Mouse (Mus musculus) A20 (cell line): ENCODE results near the gene Cd59a.
"Not testable (repeated sequence)": the region's sequence is repeated elsewhere in the genome, so short reads cannot be mapped to it uniquely, and the experiment has no call there.

Experiments
- DNase-seq: peaks from one replicate; pipeline ENCODE4 v3.0.0-alpha.2; 2011; ENCODE audit warnings: low read depth, low spot score

The Cd59a gene

DNA sequence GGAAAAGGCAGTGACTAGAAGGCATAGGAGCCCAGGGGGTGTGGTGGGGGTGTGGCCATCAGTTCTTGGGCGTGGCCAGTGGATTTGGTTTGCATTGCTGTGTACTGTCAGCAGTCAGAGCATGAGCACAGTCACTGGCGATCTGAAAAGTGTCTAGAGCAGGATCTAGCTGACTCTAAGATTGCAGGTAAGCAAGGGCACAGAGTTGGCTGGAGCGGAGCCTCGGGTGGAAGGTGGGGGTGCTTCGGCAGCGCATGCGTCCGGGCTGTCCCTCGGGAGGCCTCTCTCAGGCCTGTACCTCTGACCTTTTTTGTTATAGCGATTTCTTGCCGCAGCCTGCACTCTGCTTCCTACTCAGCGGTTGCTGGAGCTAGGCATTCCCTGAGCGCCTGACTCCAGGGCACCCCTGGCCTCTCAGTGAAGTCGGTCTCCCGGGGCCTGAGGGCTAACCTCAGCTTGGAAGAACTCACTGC is at the start of gene Cd59a:
TSS of gene Cd59a (plus strand) at position 61 of the 473 bp plus-strand sequence.
- peak; percentile 92 for DNase-seq

DNA sequence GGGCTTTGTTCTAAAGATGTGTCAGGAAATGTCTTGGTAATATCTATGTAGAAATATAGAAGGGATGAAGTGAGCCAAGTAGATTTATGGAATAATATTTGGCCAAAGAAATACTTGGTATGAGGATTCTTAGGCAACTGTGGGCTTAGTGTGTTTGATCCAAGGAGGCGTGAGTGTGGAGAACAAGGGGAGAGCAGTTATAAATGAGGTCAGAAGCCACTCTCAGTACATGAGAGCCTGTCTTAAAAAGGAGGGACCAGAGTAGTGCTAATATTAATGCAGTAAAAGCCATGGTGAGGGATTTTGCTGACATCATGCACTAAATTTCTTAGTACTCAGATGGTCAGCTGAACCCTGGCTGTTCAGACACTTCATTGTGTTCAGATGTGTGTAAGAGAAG is 37.2 kb upstream of the Cd59a start:
- no peak for DNase-seq

DNA sequence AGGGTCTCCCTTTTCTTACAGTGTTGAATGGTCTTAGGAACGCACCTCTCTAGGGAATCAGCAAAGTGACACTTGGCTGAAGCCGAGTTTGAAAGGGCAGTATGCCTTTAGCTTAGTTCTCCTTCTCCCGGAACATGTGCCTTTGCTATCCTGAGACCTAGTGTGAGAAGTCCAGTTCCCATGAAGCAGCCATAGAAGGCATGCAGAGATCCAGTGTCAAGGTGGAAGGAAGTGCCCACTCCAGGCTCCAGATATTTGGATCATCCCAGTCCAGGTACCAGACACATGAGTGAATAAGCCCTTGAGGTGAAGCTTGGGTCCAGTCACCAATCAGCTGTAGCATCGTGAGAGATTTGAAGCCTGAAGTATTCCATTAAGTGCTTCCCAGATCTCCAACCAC is 36.6 kb upstream of the Cd59a start:
- DNase-seq, result no peak

DNA sequence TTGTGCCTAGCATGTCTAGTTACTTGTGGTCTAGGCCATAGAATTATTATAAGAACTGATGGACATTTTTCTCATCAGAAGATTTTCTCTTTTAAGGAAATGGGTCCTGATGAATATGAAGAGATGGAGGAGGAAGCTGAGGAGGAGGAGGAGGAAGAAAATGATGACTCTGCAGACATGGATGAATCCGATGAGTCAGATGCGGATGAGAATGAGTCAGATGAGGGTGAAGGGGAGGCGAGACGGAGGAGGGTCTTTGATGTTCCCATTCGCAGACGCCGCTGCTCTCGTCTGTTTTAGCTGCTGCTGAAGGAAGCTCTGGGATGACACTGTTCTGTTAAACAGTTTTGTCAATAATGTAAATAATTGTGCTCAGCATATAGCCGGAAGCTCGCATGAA is 35.8 kb upstream of the Cd59a start:
- DNase-seq, result no peak

DNA sequence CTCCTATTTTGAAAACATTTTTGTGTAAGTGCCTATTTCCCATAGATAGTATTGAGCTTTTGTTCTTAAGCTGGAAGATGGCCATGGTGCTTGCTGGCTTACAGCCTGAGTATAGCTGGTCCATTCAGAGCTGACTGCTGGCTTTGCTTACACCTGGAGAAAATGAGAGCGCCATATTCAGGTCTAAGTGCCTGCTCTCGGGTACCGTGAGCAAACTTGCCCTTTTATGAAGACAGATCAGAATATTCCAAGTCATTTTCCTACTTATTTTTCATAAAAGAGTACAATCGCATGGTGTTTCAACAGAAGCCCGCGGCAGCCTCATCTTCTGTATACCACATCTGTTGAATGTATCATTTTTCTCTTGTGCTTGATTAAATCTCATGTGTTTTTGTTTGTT is 34.6 kb upstream of the Cd59a start:
- no peak for DNase-seq

DNA sequence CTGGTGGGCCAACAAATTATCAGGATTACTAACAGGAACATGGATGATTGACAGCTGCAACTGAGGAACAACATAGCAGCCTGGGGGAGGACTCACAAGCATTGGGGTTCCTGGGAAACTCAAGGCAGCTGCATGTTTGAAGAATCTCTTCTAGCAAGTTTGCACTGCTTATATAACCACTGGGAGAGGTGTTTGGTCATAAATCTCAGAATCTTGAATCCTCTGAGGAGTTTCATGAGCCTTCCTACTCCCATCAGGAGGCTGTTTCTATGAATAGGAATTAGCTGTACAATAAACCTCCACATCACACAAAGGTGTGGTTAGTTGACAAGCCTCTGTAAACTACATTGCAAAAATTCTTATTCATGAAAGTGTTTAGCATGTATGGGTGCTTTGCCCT is 32.9 kb upstream of the Cd59a start:
- DNase-seq, result no peak

DNA sequence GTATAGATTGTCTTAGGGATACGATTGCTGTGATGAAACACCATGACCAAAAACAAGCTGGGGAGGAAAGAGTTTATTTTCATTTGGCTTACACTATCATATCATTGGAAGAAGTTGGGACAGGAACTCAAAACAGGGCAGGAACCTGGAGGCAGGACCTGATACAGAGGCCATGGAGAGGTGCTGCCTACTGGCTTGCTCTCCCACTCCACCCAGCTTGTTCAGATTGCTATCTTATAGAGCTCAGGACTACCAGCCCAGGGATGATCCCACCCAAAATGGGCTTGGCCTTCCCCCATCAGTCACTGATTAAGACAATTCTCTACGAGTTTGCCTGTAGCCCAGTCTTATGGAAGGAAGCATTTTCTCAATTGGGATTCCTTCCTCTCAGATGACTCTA is 31.4 kb upstream of the Cd59a start:
- DNase-seq, result no peak

DNA sequence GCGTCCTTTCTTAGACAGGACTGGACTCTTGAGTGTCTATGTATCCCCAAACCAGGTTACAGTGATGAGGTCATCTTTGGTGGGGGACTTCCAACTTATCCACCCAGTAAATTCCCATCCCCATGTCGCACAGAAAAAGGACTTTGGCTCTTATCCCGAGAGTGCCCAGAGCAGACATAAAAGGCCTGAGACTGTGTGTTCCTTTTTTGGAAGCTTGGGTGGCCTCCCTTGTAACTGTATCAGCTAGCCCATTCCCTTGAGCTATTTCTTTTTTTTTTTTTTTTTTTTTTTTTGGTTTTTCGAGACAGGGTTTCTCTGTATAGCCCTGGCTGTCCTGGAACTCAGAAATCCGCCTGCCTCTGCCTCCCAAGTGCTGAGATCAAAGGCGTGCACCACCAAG is 30.1 kb upstream of the Cd59a start, which contains the start of gene Gm10912:
TSS of gene Gm10912 (plus strand) at position 301 of the 400 bp plus-strand sequence.
- not testable (repeated sequence) for DNase-seq

DNA sequence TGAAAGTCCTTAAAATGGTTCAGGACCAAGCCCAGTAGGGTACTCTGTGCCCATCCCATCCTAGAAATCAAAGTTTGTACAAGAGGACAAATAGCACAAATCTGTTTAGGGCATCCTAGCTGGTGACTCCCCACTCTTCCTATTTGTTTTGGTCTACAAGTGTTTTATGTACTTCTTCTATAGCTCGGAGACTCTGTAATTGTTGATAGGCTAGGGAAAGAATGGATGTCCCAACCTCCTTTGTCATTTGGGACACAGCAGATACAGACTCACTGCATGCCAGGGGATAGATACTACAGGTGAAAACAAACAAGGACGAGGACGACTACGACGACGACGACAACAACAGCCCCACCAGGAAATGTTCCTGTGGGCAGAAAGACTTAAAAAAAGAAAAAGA is 27.2 kb upstream of the Cd59a start, which contains the start of gene Gm10799:
TSS of gene Gm10799 (minus strand) at position 101 of the 400 bp plus-strand sequence.
- DNase-seq, result not testable (repeated sequence)

DNA sequence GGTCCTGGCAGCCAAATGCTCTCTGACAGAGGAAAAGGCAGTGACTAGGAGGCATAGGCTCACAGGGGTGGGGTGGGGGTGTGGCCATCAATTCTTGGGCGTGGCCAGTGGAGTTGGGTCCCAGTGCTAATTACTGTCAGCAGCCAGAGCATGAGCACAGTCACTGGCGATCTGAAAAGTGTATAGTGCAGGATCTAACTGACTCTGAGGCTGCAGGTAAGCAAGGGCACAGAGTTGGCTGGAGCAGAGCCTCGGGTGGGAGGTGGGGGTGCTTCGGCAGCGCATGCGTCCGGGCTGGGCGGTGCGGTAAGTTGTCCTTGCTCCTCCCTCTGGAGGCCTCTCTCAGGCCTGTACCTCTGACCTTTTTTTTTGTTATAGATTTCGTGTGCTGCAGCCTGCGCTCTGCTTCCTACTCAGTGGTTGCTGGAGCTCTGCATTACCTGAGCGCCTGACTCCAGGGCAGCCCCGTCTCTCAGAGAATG is 25.9 kb upstream of the Cd59a start, which contains the start of gene Cd59b:
TSS of gene Cd59b (plus strand) at position 146 of the 482 bp plus-strand sequence.
- DNase-seq, result peak; percentile 89

DNA sequence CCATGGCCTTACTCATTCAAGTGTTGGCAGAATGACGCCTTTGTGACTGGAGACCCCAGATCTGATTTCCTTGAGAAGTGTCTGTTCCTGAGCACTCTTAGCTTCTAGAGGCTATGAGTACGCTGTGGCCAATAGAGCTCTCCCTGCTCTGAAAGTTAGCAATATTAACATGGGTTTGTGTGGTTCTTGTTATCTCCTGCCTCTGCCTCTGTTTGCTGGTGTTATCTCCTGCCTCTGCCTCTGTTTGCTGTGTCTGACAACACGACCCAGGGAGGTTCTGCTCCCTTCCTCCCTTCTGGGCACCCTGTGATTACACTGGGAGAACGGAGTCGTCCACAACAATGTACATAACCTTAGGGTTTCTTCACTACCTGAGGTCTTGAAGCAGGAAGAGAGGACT is 17.3 kb upstream of the Cd59a start:
- not testable (repeated sequence) for DNase-seq

DNA sequence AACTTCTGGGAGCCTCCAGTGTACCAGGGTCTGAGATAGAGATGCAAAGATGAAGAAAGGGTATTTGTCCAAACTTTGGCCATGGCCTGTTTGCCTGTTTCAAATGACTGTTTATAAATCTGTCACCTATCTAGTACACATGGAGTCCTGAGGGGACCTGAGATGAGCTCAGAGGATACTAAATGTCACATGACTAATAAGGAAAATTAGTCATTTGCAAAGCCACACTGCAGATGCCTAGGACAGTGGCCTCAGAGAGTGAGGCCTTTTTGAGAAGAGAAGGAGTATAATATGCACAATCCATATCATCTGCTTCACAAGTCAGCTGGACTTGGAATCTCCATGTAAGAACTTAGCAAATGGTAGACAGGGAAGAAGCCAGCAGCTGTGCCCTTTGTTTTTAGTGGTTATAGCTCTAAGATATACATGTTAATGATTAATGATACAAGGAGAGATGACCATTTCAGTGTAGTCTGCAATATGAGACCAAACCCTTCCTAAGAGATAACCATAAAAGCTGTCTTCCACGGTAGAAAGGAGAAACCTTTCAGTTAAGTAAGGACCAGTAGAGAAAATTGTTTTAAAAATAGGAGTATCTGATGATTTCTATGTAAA is 14.1 kb upstream of the Cd59a start:
- not testable (repeated sequence) for DNase-seq

DNA sequence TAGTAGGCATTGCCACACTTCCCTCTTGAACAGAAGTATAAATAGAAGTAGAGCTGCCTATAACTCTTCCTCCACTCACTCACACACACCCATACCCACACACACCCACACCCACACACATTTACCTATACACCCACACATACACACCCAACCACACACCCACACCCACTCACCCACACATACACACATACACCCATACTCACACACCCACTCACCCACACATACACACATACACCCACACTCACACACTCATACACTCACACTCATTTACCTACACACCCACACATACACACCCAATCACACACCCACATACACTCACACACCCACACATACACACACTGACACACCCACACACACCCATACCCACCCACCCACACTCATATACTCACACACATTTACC is 13.1 kb upstream of the Cd59a start:
- no peak for DNase-seq

DNA sequence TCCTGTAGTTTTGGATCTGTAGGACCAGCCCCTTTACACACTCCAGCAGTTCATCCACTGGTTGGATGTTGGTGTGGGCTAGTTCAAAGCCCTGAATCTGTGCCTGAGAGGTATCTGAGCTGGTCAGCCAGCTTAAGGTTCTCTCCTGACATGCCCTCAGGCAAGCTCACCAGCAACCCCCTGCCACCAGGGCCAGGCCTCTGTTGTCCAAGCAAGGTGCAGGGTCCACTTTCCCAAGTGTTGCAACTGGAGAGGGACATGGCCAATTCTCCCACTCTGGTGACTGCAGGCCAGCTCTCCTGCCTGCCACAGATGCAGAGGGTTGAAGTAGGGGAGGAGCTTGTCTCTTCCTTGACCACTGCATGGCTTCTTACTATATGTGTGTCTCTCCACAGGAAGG is 11.6 kb upstream of the Cd59a start:
- DNase-seq, result peak; percentile 2

DNA sequence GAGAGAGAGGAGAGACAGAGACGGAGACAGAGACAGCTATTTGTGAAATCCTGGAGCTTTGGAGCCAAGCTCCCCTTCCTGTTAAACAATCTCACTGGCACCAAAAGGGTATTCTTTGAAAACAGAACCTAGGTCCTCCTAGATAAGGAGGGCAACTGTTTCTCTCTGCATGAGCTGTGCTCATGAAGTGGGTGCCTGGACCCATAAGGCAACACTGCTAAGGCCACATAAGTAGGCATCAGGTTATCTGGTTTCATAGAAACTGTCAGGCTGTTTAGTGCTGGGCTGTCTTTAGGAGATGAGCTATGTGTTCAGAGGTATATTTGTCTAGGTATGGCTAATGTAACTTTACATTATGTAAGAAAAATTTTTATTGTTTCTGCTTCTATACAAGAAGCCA is 8.0 kb upstream of the Cd59a start:
- not testable (repeated sequence) for DNase-seq

DNA sequence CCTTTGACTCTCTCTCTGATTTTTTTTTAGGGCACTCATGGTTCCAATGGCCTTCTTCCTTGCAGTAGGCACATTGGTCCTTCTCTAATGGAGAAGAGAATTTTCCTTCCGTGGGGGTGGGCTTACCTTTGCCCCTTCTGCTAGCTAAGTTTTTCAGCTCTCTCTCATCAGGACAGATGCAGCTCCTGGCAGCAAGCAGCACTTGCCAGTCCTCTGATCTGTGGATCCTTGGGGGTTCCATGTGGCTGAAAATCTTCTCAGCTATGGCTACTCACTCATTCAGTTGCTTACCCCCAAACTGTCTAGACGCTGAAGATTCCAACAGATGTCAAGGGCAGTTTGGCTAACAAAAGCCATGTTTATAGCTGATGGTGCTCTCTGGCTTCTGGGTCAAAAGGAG is 2.3 kb upstream of the Cd59a start:
- DNase-seq, result peak; percentile 1

DNA sequence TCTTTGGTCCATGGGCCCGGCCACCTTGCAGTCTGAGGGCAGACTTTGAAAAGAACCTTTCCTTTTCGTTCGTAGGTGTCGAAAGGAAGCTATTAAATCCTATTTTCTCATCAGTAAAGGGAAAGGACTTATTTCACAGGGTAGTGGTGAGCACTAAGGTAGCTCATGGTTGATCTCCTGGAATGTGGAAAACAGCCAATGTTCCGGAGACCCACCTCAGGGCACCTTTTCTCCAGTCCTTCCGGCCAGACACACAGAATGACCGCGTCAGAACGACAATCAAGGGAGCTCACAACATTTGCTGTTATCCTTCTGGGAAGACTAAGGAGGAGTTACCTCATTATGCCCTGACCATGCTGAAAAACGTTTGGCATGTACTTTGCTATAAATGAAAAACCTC is 655 bp downstream of the Cd59a start:
- DNase-seq, result peak; percentile 26

DNA sequence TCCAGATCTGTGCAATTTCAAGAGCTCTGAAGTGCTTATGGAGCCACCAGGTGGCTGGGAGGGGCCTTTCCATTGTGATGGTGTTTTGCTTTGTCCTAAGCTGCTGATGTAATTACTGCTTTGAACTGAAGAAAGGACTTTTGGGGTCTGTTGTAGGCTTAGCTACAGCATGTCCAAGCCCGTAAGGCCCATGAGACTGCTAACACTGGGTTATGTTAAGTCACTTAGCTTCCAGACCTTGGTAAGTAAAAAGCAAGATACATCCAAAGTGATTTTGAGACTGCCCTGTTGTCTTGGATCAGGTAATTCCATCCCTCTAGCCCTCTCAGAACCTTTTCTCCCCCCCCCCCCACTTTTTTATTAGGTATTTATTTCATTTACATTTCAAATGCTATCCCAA is 1.2 kb downstream of the Cd59a start:
- DNase-seq, result peak; percentile 26

DNA sequence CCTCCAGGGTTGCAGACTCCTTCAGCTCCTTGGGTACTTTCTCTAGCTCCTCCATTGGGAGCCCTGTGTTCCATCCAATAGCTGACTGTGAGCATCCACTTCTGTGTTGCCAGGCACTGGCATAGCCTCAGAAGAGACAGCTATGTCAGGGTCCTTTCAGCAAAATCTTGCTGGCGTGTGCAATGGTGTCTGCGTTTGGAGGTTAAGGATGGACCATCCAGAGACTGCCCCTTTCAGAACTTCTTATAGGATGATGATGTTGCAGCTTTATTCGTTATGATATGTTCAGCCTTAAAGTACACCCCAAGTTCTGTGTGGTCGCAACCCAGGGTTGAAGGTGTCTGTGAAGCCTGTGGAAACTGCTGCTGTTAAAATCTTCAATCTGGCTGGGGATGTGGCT is 1.8 kb downstream of the Cd59a start:
- DNase-seq, result peak; percentile 1

DNA sequence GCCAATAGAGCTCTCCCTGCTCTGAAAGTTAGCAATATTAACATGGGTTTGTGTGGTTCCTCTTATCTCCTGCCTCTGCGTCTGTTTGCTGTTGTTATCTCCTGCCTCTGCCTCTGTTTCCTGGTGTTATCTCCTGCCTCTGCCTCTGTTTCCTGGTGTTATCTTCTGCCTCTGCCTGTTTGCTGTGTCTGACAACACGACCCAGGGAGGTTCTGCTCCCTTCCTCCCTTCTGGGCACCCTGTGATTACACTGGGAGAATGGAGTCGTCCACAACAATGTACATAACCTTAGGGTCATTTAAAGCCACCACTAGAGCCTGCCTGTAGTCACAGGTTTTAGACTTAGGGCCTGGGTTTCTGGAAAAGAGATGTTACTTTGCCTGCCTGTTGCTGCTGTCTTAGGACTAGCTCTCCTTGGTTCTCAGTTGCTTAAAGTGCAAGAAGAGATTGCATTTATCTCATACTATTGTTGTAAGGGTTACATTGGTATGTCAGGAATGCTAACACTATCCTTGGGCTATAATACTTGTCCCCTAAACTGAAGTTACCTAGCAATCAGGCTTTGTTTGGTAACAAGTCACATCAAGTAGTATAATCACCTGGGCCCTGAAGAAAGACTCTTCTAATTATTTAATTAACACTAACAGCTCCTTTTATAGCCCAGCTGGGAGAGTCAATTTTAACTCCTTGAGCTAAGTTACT is 3.1 kb downstream of the Cd59a start:
- DNase-seq, result no peak

DNA sequence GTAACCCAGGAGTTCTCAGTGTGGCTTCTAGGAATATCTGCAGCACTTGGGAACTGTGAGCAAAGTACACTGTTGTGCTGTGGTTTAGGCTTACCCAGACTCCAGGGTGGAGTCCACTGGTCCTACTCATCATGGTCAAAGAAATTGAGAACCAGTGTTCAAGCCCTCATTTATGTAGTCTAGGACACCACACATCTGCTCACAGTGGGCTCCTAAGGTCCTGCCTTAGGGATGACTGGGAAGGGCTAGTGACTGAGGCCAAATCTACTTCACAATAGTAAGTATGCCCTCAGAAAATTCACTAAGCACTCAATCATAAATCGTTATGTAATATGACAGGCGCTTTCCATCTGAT is 3.6 kb downstream of the Cd59a start:
- no peak for DNase-seq

DNA sequence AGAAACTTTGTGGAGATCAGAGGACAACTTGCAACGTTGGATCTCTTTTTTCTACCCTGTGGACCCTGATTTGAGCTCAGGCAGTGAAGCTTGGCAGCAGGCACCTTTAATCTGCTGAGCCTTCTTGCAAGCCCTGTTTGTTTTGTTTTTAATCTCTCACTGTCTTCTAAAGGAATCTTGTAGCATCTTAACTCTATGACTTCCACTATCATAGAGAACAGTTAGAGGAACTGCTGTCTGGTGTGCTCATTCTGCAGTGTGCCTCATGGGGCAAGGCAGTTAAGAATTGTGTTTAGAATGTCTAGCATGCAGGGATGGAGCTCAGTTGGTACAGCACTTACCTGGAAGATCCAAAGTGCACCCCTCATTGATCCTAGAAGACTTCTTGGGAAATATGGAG is 4.3 kb downstream of the Cd59a start:
- no peak for DNase-seq

DNA sequence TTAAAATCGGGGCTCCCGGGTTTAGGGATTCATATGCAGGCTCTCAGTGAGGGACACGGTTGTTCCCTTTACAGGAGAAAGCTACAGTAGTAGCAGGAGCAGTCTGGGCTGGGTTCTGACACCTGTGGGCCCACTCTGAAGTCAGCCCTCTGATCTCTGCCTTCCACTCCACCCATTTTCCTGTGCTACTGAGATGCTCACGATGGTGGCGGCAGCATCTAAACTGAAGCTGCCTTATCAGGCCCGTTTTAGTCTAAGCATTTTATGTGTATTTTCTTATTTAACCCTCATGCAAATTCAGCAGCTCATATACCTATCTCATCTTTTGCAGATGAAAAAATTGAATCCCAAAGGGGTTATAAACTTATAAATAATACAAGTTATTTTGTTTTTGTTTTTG is 9.2 kb downstream of the Cd59a start:
- DNase-seq, result no peak
